Mouse (Mus musculus): ENCODE data around the gene Dusp7. TPM values are rescaled to one million over a fixed set of nuclear protein-coding genes. Genes with fewer than 3 reads are reported as not detected.
A peak's percentile ranks its signal among the peaks of the same experiment; 100 is the strongest.

Dusp7 gene
- total RNA-seq, 2 experiments from 2014 or later, result 80.7 to 82.0 TPM

DNA sequence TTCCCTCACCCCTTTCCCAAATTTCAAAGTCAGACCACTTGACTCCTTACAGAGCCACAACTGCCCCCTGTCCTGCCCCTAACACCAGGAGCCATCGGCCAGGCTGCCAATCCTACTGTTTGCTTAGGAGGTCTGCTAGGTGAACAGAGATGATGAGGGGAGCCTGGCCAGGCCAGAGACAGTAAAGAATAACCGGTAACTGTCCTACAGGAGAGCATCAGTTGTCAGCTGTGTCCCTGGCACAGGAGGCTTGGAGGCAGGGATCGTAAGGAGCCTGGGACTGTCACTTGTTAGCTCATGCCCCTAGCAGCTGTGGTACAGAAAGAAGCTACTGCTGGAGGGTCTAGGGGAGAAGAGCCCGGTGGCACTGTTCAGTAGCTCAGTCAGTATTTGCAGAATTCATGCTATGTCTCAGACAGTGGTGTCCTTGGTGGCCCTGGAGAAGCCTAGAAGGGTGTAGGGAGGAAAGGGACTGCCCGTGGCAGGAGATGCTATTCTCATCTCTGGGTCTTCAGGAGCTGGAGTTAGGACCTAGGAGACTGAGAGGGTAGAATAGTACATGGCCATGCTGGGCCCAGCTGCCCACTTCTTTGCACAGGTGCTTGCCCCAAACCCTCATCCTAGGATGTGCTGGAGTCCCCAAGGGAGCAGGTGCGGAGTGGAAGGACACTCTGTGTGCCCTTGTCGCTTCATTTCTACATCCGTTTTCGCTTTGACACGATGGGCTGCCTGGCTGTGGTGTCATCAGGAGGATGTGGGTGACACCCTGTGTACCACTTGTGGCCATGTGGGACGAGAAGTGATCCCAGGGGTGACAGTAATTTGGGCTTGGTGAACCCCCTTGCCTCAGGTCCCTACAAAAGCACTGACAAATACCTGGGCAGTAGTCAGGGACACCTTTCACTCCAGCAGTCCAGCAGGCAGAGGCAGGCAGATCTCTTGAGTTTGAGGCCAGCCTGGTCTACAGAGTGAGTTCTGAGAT, 4.3 kb downstream of the Dusp7 start:
- no peak for DNase-seq (ENCODE audit: extremely low spot score in 1 of 2, low spot score in 2 of 2)
- intact Hi-C loops (cut with DNase I), result no loop called here

- intact Hi-C loops (cut with DNase I), result no loop called here
- no peak for DNase-seq (ENCODE audit: extremely low spot score in 1 of 2, low spot score in 2 of 2)
These were observed 5.5 kb downstream of the Dusp7 start for GRCm38 (mm10) chr9:106373973-106374372.

DNA sequence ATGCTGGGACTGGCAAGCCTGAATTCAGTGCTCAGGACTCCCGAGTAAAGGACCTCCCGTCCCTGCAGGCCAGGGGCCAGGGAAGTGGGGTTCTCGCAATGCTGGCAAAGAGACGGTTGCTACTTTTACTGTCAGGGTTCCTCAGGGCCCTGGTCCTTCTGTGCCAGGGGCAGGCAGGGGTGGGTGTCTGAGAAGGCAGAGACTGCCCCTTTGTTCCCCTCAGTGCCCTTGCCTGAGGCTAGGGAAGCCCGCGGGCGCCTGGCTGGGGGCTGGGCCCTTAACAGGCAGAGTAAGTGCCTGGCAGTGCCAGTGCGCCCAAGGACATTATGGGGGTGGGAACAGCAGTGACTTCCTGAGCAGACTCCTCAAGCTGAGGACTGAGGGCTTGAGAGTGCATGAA, 8.8 kb downstream of the Dusp7 start:
- DNase-seq (ENCODE audit: extremely low spot score in 1 of 2, low spot score in 2 of 2), result no peak

GRCm38 (mm10) chr9:106378045-106378444, 9.6 kb downstream of the Dusp7 start:
- DNase-seq (ENCODE audit: extremely low spot score in 1 of 2, low spot score in 2 of 2), result no peak
- intact Hi-C loops (cut with DNase I), result no loop called here

More for the DNA sequence above, 8.8 kb downstream of the Dusp7 start:
- intact Hi-C loops (cut with DNase I), result no loop called here

- DNase-seq (ENCODE audit: extremely low spot score in 1 of 2, low spot score in 2 of 2), result no peak
- intact Hi-C loops (cut with DNase I), result no loop called here
These were observed 10.3 kb downstream of the Dusp7 start for GRCm38 (mm10) chr9:106378753-106379152.

DNA sequence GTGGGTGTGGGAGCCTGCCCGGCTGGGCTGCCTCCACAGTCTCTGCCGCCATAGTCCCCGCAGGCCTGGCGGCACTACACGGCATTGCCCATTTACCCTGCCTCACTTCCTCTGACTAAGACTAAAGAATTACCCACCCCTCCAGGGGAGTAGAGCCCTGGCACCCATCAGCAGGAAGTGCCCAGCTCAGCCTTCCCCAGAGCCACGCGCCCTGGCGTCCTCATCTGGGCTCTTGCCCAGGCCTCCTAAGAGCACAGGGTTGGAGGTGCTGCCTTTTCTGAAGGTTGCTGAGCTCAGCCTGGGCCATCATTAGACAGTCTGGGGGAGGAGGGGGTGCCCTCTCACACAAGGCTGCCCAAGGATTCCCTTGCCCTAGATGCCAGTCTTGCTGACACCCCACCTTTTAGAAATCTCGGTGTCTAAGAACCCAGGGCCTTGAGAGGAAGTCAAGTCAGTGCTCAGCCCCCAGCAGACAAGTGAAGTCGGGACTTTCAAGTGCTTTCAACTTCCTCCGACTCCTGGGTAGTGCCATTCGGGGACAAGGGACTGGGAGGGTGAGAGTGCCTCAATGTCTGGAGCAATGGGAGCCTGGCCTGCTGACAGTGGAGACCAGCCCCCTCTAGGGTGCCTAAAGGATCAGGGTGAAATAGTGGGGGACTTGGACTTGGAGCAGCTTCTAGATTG, 17.9 kb downstream of the Dusp7 start:
- peak in 1 of 2 experiments; percentile 48 for DNase-seq (ENCODE audit: extremely low spot score in 1 of 2, low spot score in 2 of 2)
- intact Hi-C loops (cut with DNase I), result no loop called here

DNA sequence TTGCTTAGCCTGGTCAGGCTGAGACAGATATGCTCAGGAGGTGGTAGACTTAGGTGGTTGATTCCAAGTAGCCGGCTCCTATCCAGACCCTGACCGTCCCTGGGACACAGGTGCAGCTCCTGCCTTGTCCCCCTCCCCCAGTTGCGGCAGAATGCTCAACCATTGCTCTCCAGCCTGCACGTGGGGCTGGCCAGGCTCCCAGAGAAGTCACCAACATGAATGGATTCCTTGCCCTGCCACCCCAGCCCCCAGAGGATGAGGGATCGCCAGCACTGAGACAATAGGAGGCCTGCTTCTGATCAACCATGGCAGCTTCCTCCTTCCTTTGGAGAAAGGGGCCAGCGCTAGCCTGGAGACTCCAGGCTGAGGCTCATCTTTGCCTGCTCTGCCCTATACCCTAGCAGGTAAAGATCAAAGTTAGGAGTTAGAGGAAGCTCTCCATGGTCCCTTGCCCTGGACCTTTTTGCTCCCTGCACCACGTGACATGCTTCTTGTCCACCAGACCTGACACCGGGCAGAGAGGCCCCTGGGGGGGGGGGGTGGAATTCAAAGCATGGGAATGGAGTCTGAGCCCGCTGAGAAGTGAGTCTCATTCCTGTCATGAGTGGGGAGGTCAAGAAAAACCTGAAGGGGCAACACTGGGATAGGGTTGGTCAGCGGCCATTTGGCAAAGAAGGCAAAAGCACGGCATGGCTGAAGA, 24.5 kb downstream of the Dusp7 start:
- intact Hi-C loops (cut with DNase I), result no loop called here

GRCm38 (mm10) chr9:106393548-106393947, 25.1 kb downstream of the Dusp7 start:
- intact Hi-C loops (cut with DNase I), result no loop called here
- no peak for DNase-seq (ENCODE audit: extremely low spot score in 1 of 2, low spot score in 2 of 2)

More for the DNA sequence above, 24.5 kb downstream of the Dusp7 start:
- DNase-seq (ENCODE audit: extremely low spot score in 1 of 2, low spot score in 2 of 2), result no peak

DNA sequence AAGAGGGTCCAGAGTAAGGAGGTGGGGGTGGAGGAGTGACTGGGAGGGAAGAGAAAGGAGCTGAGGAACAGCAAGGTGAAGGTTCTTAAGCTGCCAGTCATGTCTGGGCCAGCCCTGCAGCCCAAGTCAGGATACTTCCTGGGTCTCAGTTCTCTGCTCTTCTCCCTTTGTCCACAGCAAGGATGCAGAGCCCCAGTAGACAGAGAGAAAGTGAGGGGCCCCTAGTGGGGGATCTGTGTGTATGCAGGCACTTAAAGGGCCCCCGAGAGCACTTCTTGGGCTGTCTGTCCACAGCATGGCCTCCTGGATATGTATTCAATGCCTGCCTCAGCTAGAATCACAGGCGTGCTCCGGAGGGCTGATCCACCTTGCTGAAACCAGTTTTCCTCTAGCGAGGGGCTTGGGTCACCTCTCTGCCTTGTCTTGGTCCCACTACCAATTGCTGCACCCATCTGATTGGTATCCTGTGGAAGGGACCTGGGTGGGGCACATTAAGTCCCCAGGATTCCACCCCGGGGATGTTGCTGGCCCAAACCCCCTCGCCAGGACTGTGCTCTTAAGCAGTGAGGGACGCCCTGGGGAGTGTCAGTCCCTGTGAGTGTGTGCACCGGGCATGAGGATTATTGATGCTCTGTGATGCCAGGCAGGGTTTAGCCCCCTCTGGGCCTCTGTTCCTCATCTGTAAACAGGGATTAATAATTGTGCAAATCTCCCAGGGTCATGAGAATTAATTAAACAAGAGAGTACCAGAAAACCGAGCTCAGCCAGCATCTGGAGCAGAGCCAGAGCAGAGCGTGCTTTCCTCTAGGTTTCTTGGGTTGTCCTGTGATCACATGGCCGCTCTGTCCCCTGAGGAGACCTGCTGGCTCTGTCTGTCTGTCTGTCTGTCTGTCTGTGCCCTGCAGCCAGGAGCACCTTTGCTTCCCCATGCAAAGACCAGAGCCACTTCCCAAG, 26.5 kb downstream of the Dusp7 start:
- peak in 1 of 2 experiments; percentile 47 for DNase-seq (ENCODE audit: extremely low spot score in 1 of 2, low spot score in 2 of 2)
- intact Hi-C loops (cut with DNase I), result no loop called here

- DNase-seq (ENCODE audit: extremely low spot score in 1 of 2, low spot score in 2 of 2), result no peak
- intact Hi-C loops (cut with DNase I), result no loop called here
These were observed 29.3 kb downstream of the Dusp7 start for GRCm38 (mm10) chr9:106397733-106398132.

DNA sequence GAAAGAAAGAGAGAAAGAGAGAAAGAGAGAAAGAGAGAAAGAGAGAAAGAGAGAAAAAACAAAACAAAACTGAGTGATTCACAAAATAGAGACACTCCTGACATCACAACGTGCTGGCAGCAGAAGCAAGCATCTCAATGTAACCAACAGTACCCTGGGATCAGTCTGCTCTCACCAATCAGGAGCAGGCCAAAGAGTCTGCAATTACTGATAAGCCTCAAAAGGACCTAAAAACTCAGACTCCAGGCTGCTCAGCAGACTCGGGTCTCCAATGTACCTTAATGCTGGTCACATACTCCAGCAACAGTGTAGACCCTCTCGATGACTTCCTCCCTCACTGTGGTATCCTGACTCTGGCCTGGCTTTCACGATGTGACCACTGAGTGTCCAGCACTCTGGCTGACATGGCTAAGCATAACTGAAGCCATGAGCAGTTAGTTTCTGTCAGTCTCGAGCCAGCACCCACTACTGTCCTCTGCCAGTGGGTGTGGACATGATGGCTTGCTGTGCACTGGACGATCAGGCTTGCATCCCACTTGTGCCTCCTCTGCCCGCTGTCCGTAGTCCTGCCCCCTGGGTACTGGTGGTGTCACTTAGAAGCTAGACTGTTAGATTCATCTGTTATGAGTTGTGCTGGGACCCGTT, 30.4 kb downstream of the Dusp7 start:
- intact Hi-C loops (cut with DNase I), result no loop called here
- no peak for DNase-seq (ENCODE audit: extremely low spot score in 1 of 2, low spot score in 2 of 2)

- intact Hi-C loops (cut with DNase I), result no loop called here
These were observed 31.4 kb downstream of the Dusp7 start for GRCm38 (mm10) chr9:106399808-106400207.

GRCm38 (mm10) chr9:106402149-106402548, 33.7 kb downstream of the Dusp7 start:
- intact Hi-C loops (cut with DNase I), result no loop called here
- no peak for DNase-seq (ENCODE audit: extremely low spot score in 1 of 2, low spot score in 2 of 2)

More at GRCm38 (mm10) chr9:106399808-106400207, 31.4 kb downstream of the Dusp7 start:
- no peak for DNase-seq (ENCODE audit: extremely low spot score in 1 of 2, low spot score in 2 of 2)

DNA sequence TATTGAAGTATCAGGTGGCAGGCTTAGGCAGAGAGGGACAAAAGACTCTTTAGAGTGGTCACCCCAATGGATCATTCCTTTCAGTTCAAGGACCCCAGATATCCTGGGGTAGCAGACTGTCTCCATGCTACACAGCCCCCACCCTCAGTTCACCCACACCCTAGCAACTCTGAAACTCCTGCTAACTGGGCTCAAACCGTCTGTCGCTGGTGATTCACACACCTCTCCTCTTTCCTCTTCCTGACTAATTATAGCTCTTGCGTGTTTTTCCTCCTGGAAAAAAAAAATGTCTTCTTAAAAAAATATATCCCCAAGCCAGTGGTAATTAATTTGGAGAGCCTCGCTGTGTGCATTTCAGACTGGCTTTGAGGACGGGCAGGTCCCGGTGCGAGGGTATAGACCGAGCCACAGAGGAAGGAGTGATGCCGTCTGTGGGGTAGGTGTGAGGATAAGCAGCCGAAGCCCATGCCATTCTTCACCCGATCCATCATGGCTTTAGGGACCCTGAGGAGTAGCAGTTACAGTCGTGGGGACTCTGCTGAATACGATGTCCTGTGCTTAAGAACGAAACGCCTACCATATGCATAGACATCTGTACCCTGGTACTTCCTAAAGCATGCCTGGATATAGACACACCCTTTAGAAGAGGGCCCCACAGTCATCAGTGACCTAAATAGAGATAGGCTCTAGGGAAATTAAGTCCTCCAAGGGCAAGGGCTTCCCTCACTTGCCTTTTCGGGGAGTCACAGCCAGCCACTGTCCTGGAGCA, 34.4 kb downstream of the Dusp7 start:
- DNase-seq (ENCODE audit: extremely low spot score in 1 of 2, low spot score in 2 of 2), result no peak
- intact Hi-C loops (cut with DNase I), result no loop called here

DNA sequence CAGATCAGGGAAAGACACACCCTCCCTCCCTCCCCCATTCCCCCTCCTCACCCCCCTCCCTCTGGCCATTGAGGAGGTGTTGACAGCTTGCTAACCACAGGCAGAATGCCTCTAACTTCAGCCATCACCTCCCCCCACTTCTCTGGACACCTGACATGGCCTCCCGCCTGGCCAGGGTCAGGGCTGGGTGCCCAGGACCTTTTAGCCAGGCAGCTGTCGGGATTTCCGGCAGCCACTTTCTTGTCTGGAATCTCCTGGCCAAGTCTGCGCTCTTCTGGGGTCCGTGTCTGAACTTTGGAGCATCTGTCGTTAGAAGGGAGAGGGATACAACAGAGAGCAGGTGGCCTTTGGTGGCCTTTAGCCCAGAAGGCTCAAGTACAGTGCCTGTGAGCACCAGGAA, 36.8 kb downstream of the Dusp7 start:
- DNase-seq (ENCODE audit: extremely low spot score in 1 of 2, low spot score in 2 of 2), result peak in 1 of 2 experiments; percentile 57
- intact Hi-C loops (cut with DNase I), result no loop called here

- intact Hi-C loops (cut with DNase I), result no loop called here
- DNase-seq (ENCODE audit: extremely low spot score in 1 of 2, low spot score in 2 of 2), result peak in 1 of 2 experiments; percentile 38
These were observed 38.1 kb downstream of the Dusp7 start for GRCm38 (mm10) chr9:106406443-106407078.

DNA sequence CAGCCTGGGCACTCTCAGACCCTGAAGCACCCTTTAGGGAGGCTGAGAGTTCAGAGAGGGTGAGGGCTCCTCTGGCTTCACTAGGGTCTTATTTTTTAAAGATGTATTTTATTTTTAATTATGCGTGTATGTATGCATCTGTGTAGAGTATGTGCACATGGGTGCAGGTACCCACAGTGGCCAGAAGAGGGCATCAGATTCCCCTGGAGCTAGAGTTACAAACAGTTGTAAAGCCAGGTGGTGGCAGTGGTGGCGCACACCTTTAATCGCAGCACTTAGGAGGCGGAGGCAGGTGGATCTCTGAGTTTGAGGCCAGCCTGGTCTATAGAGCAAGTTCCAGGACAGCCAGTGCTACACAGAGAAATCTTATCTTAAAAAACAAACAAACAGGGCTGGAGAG, 40.7 kb downstream of the Dusp7 start:
- intact Hi-C loops (cut with DNase I), result no loop called here
- no peak for DNase-seq (ENCODE audit: extremely low spot score in 1 of 2, low spot score in 2 of 2)
